Mouse (Mus musculus) brain, embryonic 14.5 days (tissue): ENCODE data around the gene Slc9a4. TPM values are rescaled to one million over a fixed set of nuclear protein-coding genes. Genes with fewer than 3 reads are reported as not detected.
A peak's percentile ranks its signal among the peaks of the same experiment; 100 is the strongest.

Experiments used
- DNase-seq: peaks from one replicate; pipeline ENCODE4 v3.0.0-alpha.2; 2011; ENCODE audit warnings: low read depth
- CTCF ChIP-seq: fragments of 200-500 bp; IDR thresholded peaks from 2 replicates; pipeline ENCODE4 v1.5.1; 2012; ENCODE audit warnings: inconsistent platforms, mild to moderate bottlenecking, moderate library complexity, borderline replicate concordance; ENCODE audit not compliant: insufficient read depth, insufficient read length; ENCODE audit errors: extremely low read depth
- POLR2A ChIP-seq: fragments of 200-500 bp; IDR thresholded peaks from 2 replicates; pipeline ENCODE4 v1.6.1; 2012; ENCODE audit warnings: mild to moderate bottlenecking, inconsistent platforms, borderline replicate concordance; ENCODE audit not compliant: poor library complexity, insufficient read depth, insufficient read length, severe bottlenecking; ENCODE audit errors: extremely low read depth
- polyA plus RNA-seq: library from polyadenylated mRNA; depleted of rRNA; stranded (reverse); fragments of >200 nt; gene quantifications from 2 replicates; pipeline ENCODE4 v1.2.3, GENCODE M21; 2012

Gene Slc9a4
- polyA plus RNA-seq, 1 experiment: 0.07 TPM

- no peak for DNase-seq
- TF ChIP-seq POLR2A (no peak), CTCF (no peak)
Measured at GRCm38 (mm10) chr1:40601461-40601860, 21.6 kb downstream of the Slc9a4 start.

- no peak for DNase-seq
- TF ChIP-seq POLR2A (no peak), CTCF (no peak)
Measured at GRCm38 (mm10) chr1:40613219-40613618, 33.3 kb downstream of the Slc9a4 start.

- TF ChIP-seq CTCF: peak; percentile 48; the same call in 1 of the 2 replicates
- no peak for TF ChIP-seq POLR2A
- no peak for DNase-seq
Measured at GRCm38 (mm10) chr1:40619093-40619492, 39.2 kb downstream of the Slc9a4 start.

GRCm38 (mm10) chr1:40619871-40620270 is 40.0 kb downstream of the Slc9a4 start:
- no peak for DNase-seq
- no peak for TF ChIP-seq POLR2A
- TF ChIP-seq CTCF: no peak

GRCm38 (mm10) chr1:40624954-40625353 is 45.1 kb downstream of the Slc9a4 start:
- TF ChIP-seq CTCF (no peak), POLR2A (no peak)
- DNase-seq: no peak

GRCm38 (mm10) chr1:40626954-40627353 is 47.1 kb downstream of the Slc9a4 start:
- DNase-seq: no peak
- TF ChIP-seq POLR2A (no peak), CTCF (no peak)

GRCm38 (mm10) chr1:40628443-40628842 is 48.6 kb downstream of the Slc9a4 start:
- no peak for DNase-seq
- no peak for TF ChIP-seq CTCF
- TF ChIP-seq POLR2A: no peak

GRCm38 (mm10) chr1:40632407-40633062 is 52.7 kb downstream of the Slc9a4 start:
- DNase-seq: no peak
- TF ChIP-seq POLR2A (no peak), CTCF (no peak)

GRCm38 (mm10) chr1:40634608-40635007 is 54.7 kb downstream of the Slc9a4 start:
- no peak for TF ChIP-seq CTCF
- TF ChIP-seq POLR2A: no peak
- DNase-seq: no peak

- no peak for TF ChIP-seq CTCF
- TF ChIP-seq POLR2A: no peak
- no peak for DNase-seq
Measured at GRCm38 (mm10) chr1:40648234-40648633, 68.4 kb downstream of the Slc9a4 start.

- no peak for TF ChIP-seq POLR2A
- TF ChIP-seq CTCF: no peak
- DNase-seq: no peak
Measured at GRCm38 (mm10) chr1:40650803-40651497, 71.1 kb downstream of the Slc9a4 start.

GRCm38 (mm10) chr1:40657035-40657434 is 77.2 kb downstream of the Slc9a4 start:
- no peak for DNase-seq
- TF ChIP-seq POLR2A: no peak

- peak; percentile 46 for DNase-seq
- TF ChIP-seq POLR2A: no peak
- peak; percentile 49; the same call in 1 of the 2 replicates for TF ChIP-seq CTCF
Measured at GRCm38 (mm10) chr1:40657978-40658496, 78.2 kb downstream of the Slc9a4 start.

GRCm38 (mm10) chr1:40659017-40659416 is 79.1 kb downstream of the Slc9a4 start:
- no peak for DNase-seq
- no peak for TF ChIP-seq CTCF
- TF ChIP-seq POLR2A: no peak
